Mouse (Mus musculus) erythroblast, embryonic 14.5 days (primary cell): Measurements from ENCODE around the gene Mtnr1b.

Experiments used
- GATA1 ChIP-seq: IDR thresholded peaks from 2 replicates; pipeline ENCODE4 v1.6.1; 2012; ENCODE audit warnings: low read length, inconsistent platforms, mixed read lengths
- TAL1 ChIP-seq: IDR thresholded peaks from 3 replicates; pipeline ENCODE4 v1.6.1; 2012; ENCODE audit warnings: low read length, inconsistent platforms, mixed read lengths

GRCm38 (mm10) chr9:15800402-15800801, 74.0 kb downstream of the Mtnr1b start:
- no peak for TF ChIP-seq TAL1
- TF ChIP-seq GATA1: no peak
